Mouse (Mus musculus) erythroblast, embryonic 14.5 days (primary cell): ENCODE measurements around the gene Tcp11.

Experiments
- GATA1 ChIP-seq: IDR thresholded peaks from 2 replicates; pipeline ENCODE4 v1.6.1; 2012; ENCODE audit warnings: low read length, inconsistent platforms, mixed read lengths
- TAL1 ChIP-seq: IDR thresholded peaks from 3 replicates; pipeline ENCODE4 v1.6.1; 2012; ENCODE audit warnings: low read length, inconsistent platforms, mixed read lengths

- TF ChIP-seq TAL1, result no peak
- TF ChIP-seq GATA1, result no peak
Observed at GRCm38 (mm10) chr17:28074486-28074885, 6.0 kb downstream of the Tcp11 start.
